In genomic region chr15:81729241-81729791, GRCm38 (mm10) we compare ENCODE assay signal across 8 mouse cellular contexts. TPM values are rescaled to one million over a fixed set of nuclear protein-coding genes. Genes with fewer than 3 reads are reported as not detected.
DNase-seq lines count a peak whose midpoint lies in the region; ATAC-seq and TF ChIP-seq lines count a peak whose summit lies in the region.

No protein-coding gene starts in this region.

- H3K27ac ChIP-seq in heart, embryonic 13.5 days (replicated peaks) = peak overlapping the region; percentile 81
- peak overlapping the region; percentile 57 for H3K27ac ChIP-seq in kidney, postnatal 0 days
- H3K27ac ChIP-seq in liver, embryonic 15.5 days (replicated peaks) = peak overlapping the region; percentile 94
- 0 out of 2 replicates have a peak overlapping the region, but pooled peaks have one; percentile 23 for H3K27ac ChIP-seq in neural tube, embryonic 12.5 days

- TF ChIP-seq CTCF in kidney, postnatal 0 days (IDR thresholded peaks at IDR 0.05; ENCODE audit: low read depth) = no peak

- peak overlapping the region; percentile 97 for H3K9ac ChIP-seq in heart, embryonic 13.5 days
- peak overlapping the region; percentile 84 for H3K9ac ChIP-seq in kidney, postnatal 0 days (ENCODE audit: low read depth, low read length)
- H3K9ac ChIP-seq in liver, embryonic 15.5 days = peak overlapping the region; percentile 95
- H3K9ac ChIP-seq in neural tube, embryonic 12.5 days = peak overlapping the region; percentile 91

- no peaks in the 10 kb centered on the region for H3K9me3 ChIP-seq in heart, embryonic 13.5 days
- H3K9me3 ChIP-seq in kidney, postnatal 0 days (replicated peaks; ENCODE audit: low read length) = no peaks in the 10 kb centered on the region
- no peaks in the 10 kb centered on the region for H3K9me3 ChIP-seq in liver, embryonic 15.5 days (replicated peaks)
- H3K9me3 ChIP-seq in neural tube, embryonic 12.5 days = no peaks in the 10 kb centered on the region

- no peaks in the 10 kb centered on the region for H3K27me3 ChIP-seq in heart, embryonic 13.5 days (replicated peaks)
- H3K27me3 ChIP-seq in kidney, postnatal 0 days (ENCODE audit: insufficient read depth, low read length) = no peaks in the 10 kb centered on the region
- peaks cover 16% of the 10 kb centered on the region; the same call in 1 of the 2 replicates for H3K27me3 ChIP-seq in liver, embryonic 15.5 days
- H3K27me3 ChIP-seq in neural tube, embryonic 12.5 days (replicated peaks) = no peaks in the 10 kb centered on the region

- no peak; the same call in 1 of the 2 replicates for ATAC-seq in heart, embryonic 13.5 days (ENCODE audit: extremely low read depth, insufficient number of reproducible peaks, low FRiP score, low TSS enrichment)
- ATAC-seq in kidney, postnatal 0 days (replicated peaks; ENCODE audit: low FRiP score, low read depth) = peak; percentile 29
- ATAC-seq in liver, embryonic 15.5 days (ENCODE audit: insufficient read depth) = peak; percentile 62
- ATAC-seq in neural tube, embryonic 12.5 days (ENCODE audit: low FRiP score, low read depth) = peak; percentile 65

- peaks cover 24% of the 10 kb centered on the region for H3K4me1 ChIP-seq in heart, embryonic 13.5 days
- H3K4me1 ChIP-seq in kidney, postnatal 0 days (replicated peaks; ENCODE audit: insufficient read depth, low read length) = peaks cover 6% of the 10 kb centered on the region; the same call in 1 of the 2 replicates
- peaks cover 29% of the 10 kb centered on the region for H3K4me1 ChIP-seq in liver, embryonic 15.5 days (replicated peaks)
- peaks cover 17% of the 10 kb centered on the region for H3K4me1 ChIP-seq in neural tube, embryonic 12.5 days

- H3K36me3 ChIP-seq in heart, embryonic 13.5 days = peaks cover 15% of the 10 kb centered on the region
- no peaks in the 10 kb centered on the region for H3K36me3 ChIP-seq in kidney, postnatal 0 days (ENCODE audit: insufficient read depth, low read length)
- H3K36me3 ChIP-seq in liver, embryonic 15.5 days (replicated peaks) = peaks cover 37% of the 10 kb centered on the region
- peaks cover 13% of the 10 kb centered on the region for H3K36me3 ChIP-seq in neural tube, embryonic 12.5 days

- peak overlapping the region; percentile 81 for H3K4me2 ChIP-seq in heart, embryonic 13.5 days
- peak overlapping the region; percentile 98 for H3K4me2 ChIP-seq in kidney, postnatal 0 days (ENCODE audit: low read length)
- peak overlapping the region; percentile 86 for H3K4me2 ChIP-seq in liver, embryonic 15.5 days
- peak overlapping the region; percentile 92 for H3K4me2 ChIP-seq in neural tube, embryonic 12.5 days (replicated peaks)

- peak; percentile 29 for DNase-seq in 3T3-L1 (ENCODE audit: low read depth, low spot score)
- DNase-seq in Muller cell, postnatal 12 days (ENCODE audit: inconsistent ontology term) = peak; percentile 52
- peak; percentile 37 to 43 for DNase-seq in cerebellum, postnatal 36 days
- DNase-seq in kidney, postnatal 0 days (ENCODE audit: low spot score) = peak; percentile 10
- no peak for DNase-seq in retina, postnatal 1 day

- WGBS in heart, embryonic 13.5 days = under 1% methylated on average over 49 of the region's 49 CpGs
- under 1% methylated on average over 49 of the region's 49 CpGs for WGBS in kidney, postnatal 0 days
- WGBS in liver, embryonic 15.5 days (ENCODE audit: insufficient replicate concordance) = under 1% methylated on average over 49 of the region's 49 CpGs
- WGBS in neural tube, embryonic 12.5 days = under 1% methylated on average over 49 of the region's 49 CpGs

- peak overlapping the region; percentile 99 for H3K4me3 ChIP-seq in heart, embryonic 13.5 days
- peak overlapping the region; percentile 94 for H3K4me3 ChIP-seq in kidney, postnatal 0 days (replicated peaks; ENCODE audit: low read depth, low read length)
- peak overlapping the region; percentile 99 for H3K4me3 ChIP-seq in liver, embryonic 15.5 days (replicated peaks)
- peak overlapping the region; percentile 98 for H3K4me3 ChIP-seq in neural tube, embryonic 12.5 days

RNA-seq across cellular contexts. Expression of gene Zc3h7b, which starts 15.5 kb away (rescaled TPM):
- 19.5 and 21.4 TPM in 2 replicates for polyA plus RNA-seq in heart, embryonic 13.5 days (2015; fragmentation: Nextera tagmentation; extraction: Ambion mirVana)
- polyA plus RNA-seq in kidney, postnatal 0 days (2015; fragmentation: Nextera tagmentation; extraction: Ambion mirVana) = 26.5 TPM in 2 replicates
- 5.0 and 5.1 TPM in 2 replicates for polyA plus RNA-seq in liver, embryonic 15.5 days (2015; fragmentation: Nextera tagmentation; extraction: Ambion mirVana)
- polyA plus RNA-seq in neural tube, embryonic 12.5 days (2016; fragmentation: Nextera tagmentation; extraction: Ambion mirVana) = 40.3 and 48.3 TPM in 2 replicates

RNA-seq across cellular contexts. Expression of gene Rangap1, which starts 16.0 kb away (rescaled TPM):
- polyA plus RNA-seq in heart, embryonic 13.5 days (2015; fragmentation: Nextera tagmentation; extraction: Ambion mirVana) = 90.4 and 92.7 TPM in 2 replicates
- 33.9 and 39.7 TPM in 2 replicates for polyA plus RNA-seq in kidney, postnatal 0 days (2015; fragmentation: Nextera tagmentation; extraction: Ambion mirVana)
- 71.7 and 79.3 TPM in 2 replicates for polyA plus RNA-seq in liver, embryonic 15.5 days (2015; fragmentation: Nextera tagmentation; extraction: Ambion mirVana)
- 134 and 140 TPM in 2 replicates for polyA plus RNA-seq in neural tube, embryonic 12.5 days (2016; fragmentation: Nextera tagmentation; extraction: Ambion mirVana)

RNA-seq across cellular contexts. Expression of gene Chadl, which starts 32.2 kb away (rescaled TPM):
- 0.83 and 1.4 TPM in 2 replicates for polyA plus RNA-seq in heart, embryonic 13.5 days (2015; fragmentation: Nextera tagmentation; extraction: Ambion mirVana)
- 5.3 and 6.4 TPM in 2 replicates for polyA plus RNA-seq in kidney, postnatal 0 days (2015; fragmentation: Nextera tagmentation; extraction: Ambion mirVana)
- polyA plus RNA-seq in liver, embryonic 15.5 days (2015; fragmentation: Nextera tagmentation; extraction: Ambion mirVana) = 0.45 and 0.50 TPM in 2 replicates
- 5.9 and 6.4 TPM in 2 replicates for polyA plus RNA-seq in neural tube, embryonic 12.5 days (2016; fragmentation: Nextera tagmentation; extraction: Ambion mirVana)

Comparison
In these comparisons a context has a peak if more than half of its experiments do, and no peak if none do; other contexts are left out.
1. H3K27ac ChIP-seq: peak in every context shown above with its lines; median percentile 94 in liver, embryonic 15.5 days; 81 in heart, embryonic 13.5 days; 57 in kidney, postnatal 0 days; 23 in neural tube, embryonic 12.5 days.